ENCODE assay signal across 8 mouse cellular contexts in genomic region chr16:33687724-33688123, GRCm38 (mm10). TPM values are rescaled to one million over a fixed set of nuclear protein-coding genes. Genes with fewer than 3 reads are reported as not detected.
DNase-seq lines count a peak whose midpoint lies in the region; ATAC-seq and TF ChIP-seq lines count a peak whose summit lies in the region.

No protein-coding gene starts in this region.

- H3K9ac ChIP-seq in midbrain, embryonic 13.5 days (replicated peaks): peak overlapping the region; percentile 92

- intact Hi-C loops in gastrocnemius, adult 2 months (cut with DNase I): no loop called here

- WGBS in midbrain, embryonic 13.5 days: 72% methylated on average over 3 of the region's 3 CpGs

- no peak for DNase-seq in gastrocnemius, adult 2 months
- no peak for DNase-seq in gastrocnemius, postnatal 25 days
- peak; percentile 39 to 40 for DNase-seq in spleen, postnatal 36 days (ENCODE audit: low spot score in 2 of 2)
- DNase-seq in spleen, postnatal 14 days (ENCODE audit: low spot score in 2 of 2): no peak
- DNase-seq in right cerebral cortex, postnatal 4 days: no peak
- DNase-seq in testis, postnatal 14 days (ENCODE audit: low spot score): no peak

- H3K4me2 ChIP-seq in midbrain, embryonic 13.5 days (replicated peaks): peak overlapping the region; percentile 93

- no peaks in the 10 kb centered on the region for H3K9me3 ChIP-seq in midbrain, embryonic 13.5 days

- peaks cover 77% of the 10 kb centered on the region for H3K4me1 ChIP-seq in midbrain, embryonic 13.5 days (replicated peaks)

- no peak for ATAC-seq in midbrain, embryonic 13.5 days
- no peak for ATAC-seq in megakaryocyte-erythroid progenitor cell, adult 5-6 weeks (replicated peaks; ENCODE audit: low FRiP score, low TSS enrichment, poor library complexity, severe bottlenecking)

- H3K27ac ChIP-seq in gastrocnemius, adult 2 months: peak overlapping the region; percentile 96
- peak overlapping the region; percentile 42; the same call in 1 of the 2 replicates for H3K27ac ChIP-seq in midbrain, embryonic 13.5 days

- TF ChIP-seq CTCF in gastrocnemius, adult 2 months (IDR thresholded peaks at IDR 0.05): no peak

- H3K27me3 ChIP-seq in midbrain, embryonic 13.5 days: no peaks in the 10 kb centered on the region

- peak overlapping the region; percentile 96 for H3K4me3 ChIP-seq in gastrocnemius, adult 2 months
- H3K4me3 ChIP-seq in midbrain, embryonic 13.5 days (replicated peaks): peak overlapping the region; percentile 84

- H3K36me3 ChIP-seq in midbrain, embryonic 13.5 days: no peaks in the 10 kb centered on the region

RNA-seq across cellular contexts. Expression of gene Heg1, which starts 3.6 kb away (rescaled TPM):
- 10 to 100 TPM; 30.4 to 43.3 TPM for total RNA-seq in gastrocnemius, adult 2 months (2021)
- 10 to 100 TPM; 46.0 to 47.0 TPM for total RNA-seq in gastrocnemius, postnatal 25 days (2021)
- 17.4 and 19.2 TPM in 2 replicates for polyA plus RNA-seq in midbrain, embryonic 13.5 days (2015; fragmentation: Nextera tagmentation; extraction: Ambion mirVana)
- total RNA-seq in megakaryocyte-erythroid progenitor cell, adult 5-6 weeks (2014; fragmentation: Nextera tagmentation): 54.2 and 70.0 TPM in 2 replicates
- total RNA-seq in megakaryocyte-erythroid progenitor cell, adult 5-6 weeks (2017): 88.3 and 91.5 TPM in 2 replicates

Comparison
In these comparisons a context has a peak if more than half of its experiments do, and no peak if none do; other contexts are left out.
1. DNase-seq: peak in spleen, postnatal 36 days (2 of 2); none in gastrocnemius, adult 2 months (single experiment), gastrocnemius, postnatal 25 days (single experiment), spleen, postnatal 14 days (0 of 2), right cerebral cortex, postnatal 4 days (single experiment) and testis, postnatal 14 days (single experiment).